Mouse (Mus musculus): ENCODE results near the gene Erv3.

DNA sequence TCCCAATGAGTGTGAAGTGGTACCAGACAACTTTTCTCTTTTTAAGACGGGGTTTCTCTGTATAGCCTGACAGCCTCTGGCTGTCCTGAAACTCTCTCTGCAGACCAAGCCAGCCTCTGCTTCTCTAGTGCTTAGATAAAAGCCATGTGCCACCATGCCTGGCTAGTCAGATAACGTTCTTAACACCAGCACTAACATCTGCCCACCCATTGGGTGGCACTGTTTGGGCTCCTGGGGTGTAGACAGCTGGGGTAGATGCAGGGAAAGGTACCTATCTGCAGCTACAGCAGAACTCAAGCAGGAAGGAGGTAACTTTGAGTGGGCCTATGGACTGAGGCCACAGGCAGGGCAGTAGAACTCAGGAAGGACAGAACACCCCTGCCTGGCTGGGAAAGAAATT, 34.0 kb downstream of the Erv3 start:
- TF ChIP-seq CTCF (IDR thresholded peaks at IDR 0.05; ENCODE audit: low read depth, low read length) (no peak), POLR2A (IDR thresholded peaks at IDR 0.05; ENCODE audit: borderline replicate concordance, low read depth, low read length) (no peak)

All from bone marrow macrophage, adult 2 months (primary cell).